Comparison of ENCODE assay signal across 10 mouse cellular contexts in the genomic region with DNA sequence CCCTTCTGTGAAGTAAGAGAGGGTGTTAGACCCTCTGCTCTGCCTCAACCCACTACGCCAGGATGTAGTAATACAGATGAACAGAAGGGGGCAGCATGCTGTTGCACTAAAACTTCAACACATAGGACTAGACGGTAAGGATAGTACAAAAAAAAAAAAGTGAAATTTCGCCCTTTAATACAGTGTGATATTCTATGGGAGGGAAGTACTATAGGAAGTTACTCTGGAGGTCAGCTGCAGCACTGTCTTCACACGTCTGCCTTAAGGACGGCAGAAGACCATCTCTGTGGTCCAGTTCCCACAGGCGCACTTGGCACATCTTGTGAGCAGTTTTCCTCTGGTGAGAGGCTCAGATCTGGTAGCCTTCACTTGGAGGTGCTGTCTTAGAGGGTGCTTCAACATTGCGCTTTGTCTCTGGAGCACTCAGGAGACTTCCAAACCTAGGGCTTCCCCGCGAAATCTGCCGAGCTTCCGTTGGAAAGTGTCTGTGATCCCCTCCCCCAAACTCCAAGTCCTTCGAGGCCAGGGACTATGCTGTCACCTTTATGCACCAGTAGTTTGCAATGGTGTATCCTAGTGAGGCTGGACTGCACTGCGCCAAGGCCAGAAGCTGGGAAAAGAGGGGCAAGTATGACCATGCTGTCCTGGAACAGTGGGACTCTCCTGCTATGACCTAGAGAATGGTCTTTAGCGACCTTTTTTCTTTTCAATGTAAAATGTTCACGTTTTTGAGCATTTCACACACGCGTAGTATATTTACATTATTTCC. TPM values are rescaled to one million over a fixed set of nuclear protein-coding genes. Genes with fewer than 3 reads are reported as not detected.
DNase-seq lines count a peak whose midpoint lies in the region; ATAC-seq and TF ChIP-seq lines count a peak whose summit lies in the region.
"Had no signal": no experiment of that assay in that cellular context is flagged by ENCODE, and none has a peak within 500 bp of the region (broad histone marks: within the 10 kb centered on the region; RNA-seq: fewer than 3 reads in every experiment).

No protein-coding gene starts in this region.

- peaks cover 6% of the 10 kb centered on the region for H3K4me1 ChIP-seq in kidney, adult 2 months (ENCODE audit: control insufficient read depth, insufficient read depth, low read length)
- no peaks in the 10 kb centered on the region for H3K4me1 ChIP-seq in limb, embryonic 13.5 days
- no peaks in the 10 kb centered on the region for H3K4me1 ChIP-seq in midbrain, embryonic 16.5 days (ENCODE audit: control insufficient read depth, insufficient read depth, low read length)
- no peaks in the 10 kb centered on the region for H3K4me1 ChIP-seq in stomach, embryonic 14.5 days (ENCODE audit: control insufficient read depth, insufficient read depth, low read length)

- H3K27ac ChIP-seq in kidney, adult 2 months (ENCODE audit: insufficient read depth, low read depth, low read length), result no peak overlapping the region
- H3K27ac ChIP-seq in limb, embryonic 13.5 days, result no peak overlapping the region
- H3K27ac ChIP-seq in midbrain, embryonic 16.5 days (ENCODE audit: low read length), result no peak overlapping the region
- no peak overlapping the region for H3K27ac ChIP-seq in stomach, embryonic 14.5 days (ENCODE audit: low read length)

- no peaks in the 10 kb centered on the region; the same call in 1 of the 2 replicates for H3K9me3 ChIP-seq in limb, embryonic 13.5 days
- H3K9me3 ChIP-seq in midbrain, embryonic 16.5 days (replicated peaks; ENCODE audit: control insufficient read depth, low read length, poor library complexity, severe bottlenecking), result no peaks in the 10 kb centered on the region
- no peaks in the 10 kb centered on the region for H3K9me3 ChIP-seq in stomach, embryonic 14.5 days (ENCODE audit: control insufficient read depth, low read depth, low read length)

- no peak overlapping the region for H3K4me2 ChIP-seq in limb, embryonic 13.5 days (replicated peaks)
- no peak overlapping the region for H3K4me2 ChIP-seq in midbrain, embryonic 16.5 days (ENCODE audit: low read length)
- H3K4me2 ChIP-seq in stomach, embryonic 14.5 days (replicated peaks; ENCODE audit: low read depth, low read length), result no peak overlapping the region

- no peaks in the 10 kb centered on the region for H3K27me3 ChIP-seq in kidney, adult 2 months (replicated peaks; ENCODE audit: control insufficient read depth, insufficient read depth, low read length)
- no peaks in the 10 kb centered on the region for H3K27me3 ChIP-seq in limb, embryonic 13.5 days
- no peaks in the 10 kb centered on the region for H3K27me3 ChIP-seq in midbrain, embryonic 16.5 days (ENCODE audit: control insufficient read depth, insufficient read depth, low read depth, low read length)
- H3K27me3 ChIP-seq in stomach, embryonic 14.5 days (ENCODE audit: control insufficient read depth, insufficient read depth, low read length), result no peaks in the 10 kb centered on the region

- no peak overlapping the region for H3K9ac ChIP-seq in limb, embryonic 13.5 days
- no peak overlapping the region for H3K9ac ChIP-seq in midbrain, embryonic 16.5 days (ENCODE audit: low read depth, low read length)
- no peak overlapping the region for H3K9ac ChIP-seq in stomach, embryonic 14.5 days (replicated peaks; ENCODE audit: low read depth, low read length)

- WGBS in kidney, adult 2 months, result 41% methylated on average over 17 of the region's 17 CpGs
- WGBS in limb, embryonic 13.5 days, result 57% methylated on average over 17 of the region's 17 CpGs
- 50% methylated on average over 17 of the region's 17 CpGs for WGBS in midbrain, embryonic 16.5 days
- WGBS in stomach, embryonic 14.5 days, result 53% methylated on average over 17 of the region's 17 CpGs

- no peak for TF ChIP-seq POLR2A in kidney, adult 2 months (IDR thresholded peaks at IDR 0.05; ENCODE audit: low read depth, low read length)

- peak; percentile 69 for TF ChIP-seq CTCF in kidney, adult 2 months (conservative IDR thresholded peaks at IDR 0.05; ENCODE audit: insufficient read depth, insufficient read length, low read depth, low read length)

- H3K4me3 ChIP-seq in kidney, adult 2 months (ENCODE audit: insufficient read depth, low read depth, low read length), result no peak overlapping the region
- H3K4me3 ChIP-seq in limb, embryonic 13.5 days, result no peak overlapping the region
- H3K4me3 ChIP-seq in midbrain, embryonic 16.5 days (ENCODE audit: low read depth, low read length), result no peak overlapping the region
- H3K4me3 ChIP-seq in stomach, embryonic 14.5 days (ENCODE audit: low read depth, low read length), result no peak overlapping the region
- H3K4me3 ChIP-seq: myocyte had no signal

- ATAC-seq in limb, embryonic 13.5 days (ENCODE audit: low FRiP score, low read depth), result peak; percentile 51; the same call in 1 of the 2 replicates
- peak; percentile 81 for ATAC-seq in midbrain, embryonic 16.5 days
- 0 out of 2 replicates have a peak, but pooled peaks have one; percentile 14 for ATAC-seq in stomach, embryonic 14.5 days (ENCODE audit: insufficient number of reproducible peaks, insufficient read depth, low FRiP score, low read depth)

- H3K36me3 ChIP-seq in kidney, adult 2 months (ENCODE audit: control insufficient read depth, insufficient read depth, low read length), result no peaks in the 10 kb centered on the region
- H3K36me3 ChIP-seq in limb, embryonic 13.5 days, result no peaks in the 10 kb centered on the region
- no peaks in the 10 kb centered on the region for H3K36me3 ChIP-seq in midbrain, embryonic 16.5 days (ENCODE audit: control insufficient read depth, insufficient read depth, low read length)
- no peaks in the 10 kb centered on the region for H3K36me3 ChIP-seq in stomach, embryonic 14.5 days (ENCODE audit: control insufficient read depth, insufficient read depth, low read length)

- DNase-seq in urinary bladder, postnatal 14 days (ENCODE audit: low spot score), result peak; percentile 62
- DNase-seq in urinary bladder, postnatal 4 days (ENCODE audit: low spot score in 2 of 2), result no peak
- DNase-seq in cerebellum, postnatal 25 days, result peak; percentile 68 to 85
- DNase-seq in heart, adult 8-10 months (ENCODE audit: low spot score), result peak; percentile 71
- peak; percentile 75 for DNase-seq in kidney, adult 2 months

RNA-seq across cellular contexts. Expression of gene Erich6, which starts 18.5 kb away (rescaled TPM):
- not detected for total RNA-seq in heart, adult 8-10 months (2022)
- polyA plus RNA-seq in kidney, adult 2 months (2012; rRNA removed), result 0.03 and 0.10 TPM in 2 replicates
- not detected in 2 replicates for polyA plus RNA-seq in limb, embryonic 13.5 days (2015; fragmentation: Nextera tagmentation; extraction: Ambion mirVana)
- 0.19 and 0.26 TPM in 2 replicates for polyA plus RNA-seq in midbrain, embryonic 16.5 days (2015; fragmentation: Nextera tagmentation; extraction: Ambion mirVana)
- polyA plus RNA-seq in stomach, embryonic 14.5 days (2014; fragmentation: Nextera tagmentation; extraction: Ambion mirVana), result not detected in 2 replicates
- total RNA-seq: adrenal gland, postnatal 4 days had no signal

RNA-seq across cellular contexts. Expression of gene Siah2, which starts 36.7 kb away (rescaled TPM):
- total RNA-seq in heart, adult 8-10 months (2022), result 10 to 100 TPM in 1 of 4 experiments, 1 to 10 TPM in 3; 5.3 to 10.6 (median 7.6) TPM
- polyA plus RNA-seq in kidney, adult 2 months (2012; rRNA removed), result 19.9 and 22.0 TPM in 2 replicates
- 5.9 and 6.4 TPM in 2 replicates for polyA plus RNA-seq in limb, embryonic 13.5 days (2015; fragmentation: Nextera tagmentation; extraction: Ambion mirVana)
- 8.9 and 10.7 TPM in 2 replicates for polyA plus RNA-seq in midbrain, embryonic 16.5 days (2015; fragmentation: Nextera tagmentation; extraction: Ambion mirVana)
- 5.5 and 5.9 TPM in 2 replicates for polyA plus RNA-seq in stomach, embryonic 14.5 days (2014; fragmentation: Nextera tagmentation; extraction: Ambion mirVana)

Comparison
In these comparisons a context has a peak if more than half of its experiments do, and no peak if none do; other contexts are left out.
1. DNase-seq: peak in urinary bladder, postnatal 14 days (single experiment), cerebellum, postnatal 25 days (2 of 2), heart, adult 8-10 months (single experiment) and kidney, adult 2 months (single experiment); none in urinary bladder, postnatal 4 days (0 of 2).
2. ATAC-seq: peak in every context shown above with its lines; median percentile 81 in midbrain, embryonic 16.5 days; 51 in limb, embryonic 13.5 days; 14 in stomach, embryonic 14.5 days.